Mouse (Mus musculus): ENCODE measurements at regions not wholly inside any gene's neighbourhood (a gene's known extent, or its start where the extent isn't known, plus 50 kb on each side); places are given as distances from the start of the nearest gene placed in this dataset.

DNA sequence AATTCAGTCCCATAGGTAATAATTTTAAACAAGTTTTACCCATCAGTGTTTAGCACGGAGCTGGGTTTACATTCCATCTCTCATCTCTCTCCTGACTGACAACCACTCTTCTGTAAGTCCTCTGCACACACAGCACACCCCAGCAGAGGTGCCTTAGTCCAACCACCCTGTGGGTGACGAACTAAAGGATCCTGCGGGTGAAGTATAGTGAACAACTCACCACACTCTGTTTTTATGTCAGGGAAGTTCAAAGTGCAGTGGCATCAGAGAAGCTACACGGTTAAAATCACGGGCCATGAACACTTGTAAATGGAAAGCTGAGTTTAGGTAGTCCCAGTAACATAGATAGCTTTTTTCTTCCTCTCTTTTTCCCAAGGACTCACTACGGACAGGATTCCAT, 157.1 kb downstream of the Dyrk2 start:
- TF ChIP-seq POLR2A (IDR thresholded peaks at IDR 0.05; ENCODE audit: extremely low read depth, insufficient read depth, low read length): no peak
- TF ChIP-seq CTCF (IDR thresholded peaks at IDR 0.05; ENCODE audit: low read depth, low read length): no peak

Data from liver, adult 2 months (tissue).